Mouse (Mus musculus): ENCODE data around the gene Sugct.

GRCm38 (mm10) chr13:17581684-17582083 lies 113.7 kb downstream of the Sugct start:
- TF ChIP-seq POLR2A (IDR thresholded peaks at IDR 0.05; ENCODE audit: borderline replicate concordance, extremely low read depth, low read depth, low read length) = no peak
- TF ChIP-seq CTCF (IDR thresholded peaks at IDR 0.05; ENCODE audit: insufficient read depth, low read length) = no peak

Data from lung, adult 2 months (tissue).